Mouse (Mus musculus): ENCODE results near the gene Gpr183. TPM values are rescaled to one million over a fixed set of nuclear protein-coding genes. Genes with fewer than 3 reads are reported as not detected.

Gene Gpr183
- polyA plus RNA-seq, 1 experiment, result 0.02 TPM

DNA sequence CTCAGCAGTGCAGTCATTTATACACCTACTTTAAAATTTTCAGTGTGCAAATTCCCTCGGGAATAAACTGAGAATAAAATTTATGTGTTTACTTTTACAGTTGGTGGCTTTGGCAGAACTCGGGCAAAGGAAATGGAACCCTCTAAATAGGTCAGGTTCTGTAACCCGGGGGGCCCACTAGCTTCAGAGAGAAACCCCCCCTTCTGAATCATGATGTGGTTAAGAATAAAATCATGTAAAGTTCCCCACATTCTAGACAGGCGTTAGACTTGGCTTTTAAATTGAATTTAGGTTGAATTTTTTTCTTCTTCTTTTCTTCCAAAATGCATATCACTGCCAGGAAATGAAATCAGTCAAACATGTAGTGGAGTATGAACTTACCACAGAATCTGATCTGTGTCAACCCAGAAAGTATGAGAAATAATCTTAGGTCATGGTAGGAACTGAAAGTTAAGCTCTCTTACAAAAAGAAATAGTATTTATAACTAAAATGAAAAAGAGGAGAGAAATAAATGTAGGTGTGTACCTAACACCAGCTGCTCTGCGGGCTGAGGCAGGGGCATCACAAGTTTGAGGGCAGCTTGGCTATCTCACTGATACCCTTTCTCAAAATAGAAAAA is 9.7 kb downstream of the Gpr183 start:
- TF ChIP-seq GATA1 (IDR thresholded peaks at IDR 0.05; ENCODE audit: low read length), result no peak
- no peak for TF ChIP-seq TAL1 (IDR thresholded peaks at IDR 0.05; ENCODE audit: low read length)
- peaks cover 6% of the 10 kb centered on the region for H3K36me3 ChIP-seq (ENCODE audit: control insufficient read depth)
- H3K27me3 ChIP-seq (ENCODE audit: control insufficient read depth), result no peaks in the 10 kb centered on the region
- H3K9me3 ChIP-seq (ENCODE audit: control insufficient read depth, low read length), result no peaks in the 10 kb centered on the region
- no peak overlapping the region for H3K4me3 ChIP-seq (replicated peaks)
- peaks cover 11% of the 10 kb centered on the region for H3K4me1 ChIP-seq (ENCODE audit: control insufficient read depth)

DNA sequence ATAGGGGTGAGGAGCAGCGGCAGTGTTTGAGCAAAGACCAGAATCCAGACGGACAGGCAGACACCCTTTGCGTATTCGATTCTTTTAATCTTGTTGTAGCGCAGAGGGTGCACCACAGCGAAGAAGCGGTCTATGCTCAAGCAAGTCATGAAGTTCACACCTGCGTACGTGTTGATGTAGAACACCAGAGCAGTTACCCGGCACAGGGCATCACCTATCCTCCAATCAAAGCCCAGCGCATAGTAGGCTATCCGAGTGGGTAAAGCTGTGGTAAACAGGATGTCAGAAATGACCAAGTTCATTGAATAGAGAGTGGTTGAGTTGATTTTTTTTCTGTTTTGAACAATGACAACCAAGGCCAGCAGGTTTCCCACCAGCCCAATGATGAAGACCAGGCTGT is 10.4 kb downstream of the Gpr183 start:
- no peaks in the 10 kb centered on the region for H3K9me3 ChIP-seq (ENCODE audit: control insufficient read depth, low read length)

DNA sequence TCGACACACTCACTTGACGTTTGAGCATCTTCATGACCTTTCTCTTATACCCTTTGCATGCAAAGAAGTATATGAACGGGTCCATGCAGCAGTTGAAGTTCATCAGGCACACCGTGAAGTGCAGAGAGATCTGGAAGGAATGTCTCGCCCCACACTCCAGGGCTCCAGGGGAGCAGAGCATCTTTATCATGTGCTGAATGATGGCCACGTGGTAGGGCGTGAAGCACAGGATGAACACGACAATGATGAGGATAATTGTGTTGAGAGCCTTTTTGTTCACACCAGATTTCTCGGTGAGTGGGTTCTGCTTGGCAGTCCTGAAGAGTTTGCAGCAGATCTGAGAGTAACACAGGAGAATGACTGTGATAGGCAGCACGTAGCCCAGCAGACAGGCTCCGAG is 10.9 kb downstream of the Gpr183 start:
- Histone ChIP-seq H3K36me3 (ENCODE audit: control insufficient read depth) (peaks cover 6% of the 10 kb centered on the region), H3K27me3 (ENCODE audit: control insufficient read depth) (no peaks in the 10 kb centered on the region), H3K4me3 (replicated peaks) (no peak overlapping the region), H3K9me3 (ENCODE audit: control insufficient read depth, low read length) (no peaks in the 10 kb centered on the region), H3K4me1 (ENCODE audit: control insufficient read depth) (peaks cover 11% of the 10 kb centered on the region)
- TF ChIP-seq GATA1 (IDR thresholded peaks at IDR 0.05; ENCODE audit: low read length) (no peak), TAL1 (IDR thresholded peaks at IDR 0.05; ENCODE audit: low read length) (no peak)

More for the DNA sequence above, 10.4 kb downstream of the Gpr183 start:
- Histone ChIP-seq H3K27me3 (ENCODE audit: control insufficient read depth) (no peaks in the 10 kb centered on the region), H3K4me1 (ENCODE audit: control insufficient read depth) (peaks cover 11% of the 10 kb centered on the region), H3K36me3 (ENCODE audit: control insufficient read depth) (peaks cover 6% of the 10 kb centered on the region), H3K4me3 (replicated peaks) (no peak overlapping the region)
- TF ChIP-seq TAL1 (IDR thresholded peaks at IDR 0.05; ENCODE audit: low read length) (no peak), GATA1 (IDR thresholded peaks at IDR 0.05; ENCODE audit: low read length) (no peak)

DNA sequence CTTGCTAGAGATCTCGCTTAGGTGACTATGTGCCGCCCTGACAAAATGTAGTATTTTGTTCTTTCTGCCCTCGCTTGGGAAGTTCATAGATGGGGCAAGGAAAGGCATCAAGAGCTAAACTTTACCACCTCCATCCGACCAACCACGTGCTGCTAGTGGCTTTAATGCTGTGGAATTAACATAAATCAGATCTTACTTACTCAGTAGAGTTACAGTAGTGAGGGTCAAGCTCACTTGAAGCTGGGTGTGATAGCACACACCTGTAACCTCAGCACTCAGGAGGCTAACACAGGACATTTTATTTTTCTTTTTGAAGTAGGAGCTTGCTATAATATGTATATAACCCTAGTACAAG is 13.0 kb downstream of the Gpr183 start:
- Histone ChIP-seq H3K27me3 (ENCODE audit: control insufficient read depth) (no peaks in the 10 kb centered on the region), H3K4me3 (replicated peaks) (no peak overlapping the region), H3K9me3 (ENCODE audit: control insufficient read depth, low read length) (no peaks in the 10 kb centered on the region), H3K4me1 (ENCODE audit: control insufficient read depth) (peaks cover 11% of the 10 kb centered on the region), H3K36me3 (ENCODE audit: control insufficient read depth) (peaks cover 6% of the 10 kb centered on the region)
- TF ChIP-seq GATA1 (IDR thresholded peaks at IDR 0.05; ENCODE audit: low read length) (no peak), TAL1 (IDR thresholded peaks at IDR 0.05; ENCODE audit: low read length) (no peak)

DNA sequence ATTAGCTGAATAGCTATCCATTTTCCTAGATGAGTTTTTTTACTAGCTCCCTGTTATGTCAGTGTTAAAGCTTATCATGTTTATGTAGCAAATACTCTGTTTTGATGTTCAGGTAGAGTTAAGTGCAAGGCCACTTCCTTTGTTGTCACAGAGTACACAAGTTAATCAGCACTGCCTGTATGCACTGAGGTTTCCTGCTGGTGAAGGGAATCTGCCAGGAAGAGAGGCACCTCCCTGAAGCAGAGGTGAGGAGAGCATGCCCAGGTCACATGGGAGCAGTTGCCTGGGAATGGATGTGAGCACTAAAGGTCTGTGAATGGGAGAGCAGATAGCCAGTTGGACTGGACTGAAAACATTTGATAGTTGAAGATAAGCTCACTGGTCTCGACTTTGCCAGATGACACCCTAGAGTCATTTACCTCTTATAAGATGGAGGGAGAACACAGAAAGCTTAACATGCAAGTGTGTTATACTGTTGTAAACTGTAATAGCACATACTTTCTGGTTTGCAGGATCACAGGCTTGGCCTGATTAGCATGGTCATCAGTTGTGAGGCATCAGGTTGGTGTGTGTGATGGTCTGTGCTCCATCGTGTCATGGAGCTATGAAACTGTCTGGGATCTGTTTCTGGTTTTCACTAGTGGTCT is 13.5 kb downstream of the Gpr183 start:
- Histone ChIP-seq H3K4me1 (ENCODE audit: control insufficient read depth) (peaks cover 9% of the 10 kb centered on the region), H3K9me3 (ENCODE audit: control insufficient read depth, low read length) (no peaks in the 10 kb centered on the region), H3K27me3 (ENCODE audit: control insufficient read depth) (no peaks in the 10 kb centered on the region), H3K4me3 (replicated peaks) (no peak overlapping the region), H3K36me3 (ENCODE audit: control insufficient read depth) (peaks cover 6% of the 10 kb centered on the region)
- TF ChIP-seq TAL1 (IDR thresholded peaks at IDR 0.05; ENCODE audit: low read length), result no peak
- TF ChIP-seq GATA1 (IDR thresholded peaks at IDR 0.05; ENCODE audit: low read length), result no peak

DNA sequence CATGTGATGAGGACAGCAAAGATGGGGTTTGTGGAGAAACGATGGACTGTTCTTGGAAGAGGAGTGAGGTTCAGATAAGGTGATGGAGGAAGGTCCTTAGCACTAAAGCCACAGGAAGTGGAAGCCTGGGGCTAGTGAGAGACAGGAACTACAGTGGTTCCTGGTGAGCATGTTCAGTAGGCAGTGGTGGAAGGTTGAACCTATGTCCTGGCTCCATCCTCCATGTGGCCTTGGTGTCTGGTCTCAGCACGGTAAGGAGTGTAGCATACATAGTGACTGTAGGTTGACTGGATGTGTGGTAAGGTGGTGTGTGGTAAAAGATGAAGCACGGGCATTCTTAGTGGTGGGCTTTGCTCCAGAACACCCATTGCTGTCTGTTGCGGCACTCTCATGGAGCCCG is 15.1 kb downstream of the Gpr183 start:
- Histone ChIP-seq H3K4me3 (replicated peaks) (no peak overlapping the region), H3K36me3 (ENCODE audit: control insufficient read depth) (peaks cover 6% of the 10 kb centered on the region), H3K9me3 (ENCODE audit: control insufficient read depth, low read length) (no peaks in the 10 kb centered on the region), H3K27me3 (ENCODE audit: control insufficient read depth) (no peaks in the 10 kb centered on the region), H3K4me1 (ENCODE audit: control insufficient read depth) (peaks cover 9% of the 10 kb centered on the region)
- TF ChIP-seq TAL1 (IDR thresholded peaks at IDR 0.05; ENCODE audit: low read length), result no peak
- no peak for TF ChIP-seq GATA1 (IDR thresholded peaks at IDR 0.05; ENCODE audit: low read length)

DNA sequence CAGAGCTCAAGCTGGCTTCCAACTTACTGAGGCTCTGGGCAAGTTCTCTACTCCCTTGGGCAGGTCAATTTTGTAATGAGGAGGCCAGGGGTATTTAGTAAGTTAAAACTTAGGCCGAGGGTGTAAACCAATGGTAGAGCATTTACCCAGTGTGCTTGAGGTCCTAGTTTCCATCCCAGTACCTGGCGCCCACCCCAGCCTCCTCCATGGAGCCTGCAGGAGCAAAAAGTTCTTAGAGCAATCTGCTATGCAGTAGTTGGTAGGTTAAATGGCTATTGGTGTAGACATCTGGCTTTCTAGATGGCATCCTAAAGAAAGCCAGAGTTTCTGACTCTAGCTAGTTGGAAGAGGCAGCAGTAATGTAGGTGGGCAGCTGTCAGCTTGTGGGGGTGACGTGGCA is 15.6 kb downstream of the Gpr183 start:
- H3K27me3 ChIP-seq (ENCODE audit: control insufficient read depth), result no peaks in the 10 kb centered on the region
- peaks cover 3% of the 10 kb centered on the region for H3K36me3 ChIP-seq (ENCODE audit: control insufficient read depth)
- no peak overlapping the region for H3K4me3 ChIP-seq (replicated peaks)
- TF ChIP-seq TAL1 (IDR thresholded peaks at IDR 0.05; ENCODE audit: low read length) (no peak), GATA1 (IDR thresholded peaks at IDR 0.05; ENCODE audit: low read length) (no peak)
- H3K9me3 ChIP-seq (ENCODE audit: control insufficient read depth, low read length), result no peaks in the 10 kb centered on the region
- peaks cover 9% of the 10 kb centered on the region for H3K4me1 ChIP-seq (ENCODE audit: control insufficient read depth)

DNA sequence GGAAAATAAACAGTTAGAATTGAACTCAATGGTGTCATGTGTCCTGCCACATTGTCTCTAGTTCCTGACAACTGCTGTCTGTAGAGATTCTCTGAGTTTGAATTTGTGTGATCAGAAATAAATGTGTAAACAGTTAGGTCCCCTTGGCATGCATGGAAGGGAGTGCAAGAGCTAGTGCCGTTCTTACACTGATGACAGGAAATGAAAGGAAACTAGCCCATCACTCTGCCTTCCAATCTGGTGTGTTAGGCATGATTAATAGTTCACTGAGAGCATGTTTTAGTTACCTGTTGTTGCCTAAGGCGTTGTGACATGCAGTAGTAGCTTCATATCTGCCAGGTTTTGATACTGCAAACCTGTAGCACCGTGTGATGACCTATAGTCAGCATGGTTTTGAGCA is 17.0 kb downstream of the Gpr183 start:
- Histone ChIP-seq H3K36me3 (ENCODE audit: control insufficient read depth) (no peaks in the 10 kb centered on the region), H3K4me1 (ENCODE audit: control insufficient read depth) (peaks cover 9% of the 10 kb centered on the region), H3K9me3 (ENCODE audit: control insufficient read depth, low read length) (no peaks in the 10 kb centered on the region), H3K4me3 (replicated peaks) (no peak overlapping the region), H3K27me3 (ENCODE audit: control insufficient read depth) (no peaks in the 10 kb centered on the region)
- no peak for TF ChIP-seq TAL1 (IDR thresholded peaks at IDR 0.05; ENCODE audit: low read length)
- no peak for TF ChIP-seq GATA1 (IDR thresholded peaks at IDR 0.05; ENCODE audit: low read length)

DNA sequence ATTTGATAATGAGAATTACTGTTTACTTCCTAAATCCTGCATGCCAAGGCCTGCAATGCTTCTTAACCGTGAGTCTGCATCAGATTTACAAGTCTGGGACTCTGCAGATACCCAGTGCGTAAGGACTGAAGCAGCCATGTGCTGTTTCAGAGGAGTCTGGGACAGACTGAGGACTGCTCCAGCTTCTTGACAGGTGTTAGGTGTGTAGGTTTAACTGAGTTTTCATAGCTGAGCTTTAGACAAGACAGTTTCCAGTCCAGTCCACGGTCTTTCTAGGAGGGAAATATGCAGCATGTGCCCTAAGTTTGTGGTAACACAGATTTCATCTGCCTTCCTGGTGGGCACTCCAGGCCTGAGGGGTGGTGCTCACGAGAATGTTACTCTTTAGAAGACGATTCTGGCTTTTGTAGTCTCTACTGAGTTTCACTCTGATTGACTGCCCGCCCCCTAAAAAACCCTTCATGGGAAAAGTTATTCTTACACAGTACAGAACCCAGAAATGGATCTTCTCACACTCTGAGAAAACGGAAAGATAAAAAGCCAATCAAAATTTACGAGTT is 17.7 kb downstream of the Gpr183 start:
- Histone ChIP-seq H3K9me3 (ENCODE audit: control insufficient read depth, low read length) (no peaks in the 10 kb centered on the region), H3K36me3 (ENCODE audit: control insufficient read depth) (no peaks in the 10 kb centered on the region), H3K4me1 (ENCODE audit: control insufficient read depth) (peaks cover 9% of the 10 kb centered on the region), H3K4me3 (replicated peaks) (no peak overlapping the region), H3K27me3 (ENCODE audit: control insufficient read depth) (no peaks in the 10 kb centered on the region)
- no peak for TF ChIP-seq TAL1 (IDR thresholded peaks at IDR 0.05; ENCODE audit: low read length)

Measured in erythroblast, embryonic 14.5 days (primary cell).